Mouse (Mus musculus) liver, embryonic 14.5 days (tissue): ENCODE measurements around the gene Rasgrp3. TPM values are rescaled to one million over a fixed set of nuclear protein-coding genes. Genes with fewer than 3 reads are reported as not detected.

Experiments
- ATAC-seq: fragments of 200-750 bp; cut with Nextera tagmentation; 2 replicates; pipeline ENCODE4 v1.8.0; 2017; ENCODE audit warnings: moderate number of reproducible peaks, mild to moderate bottlenecking, moderate library complexity; ENCODE audit not compliant: insufficient read depth
- DNase-seq, 3 experiments: peaks; one replicate each; pipeline ENCODE4 v3.0.0-alpha.2; 2012 to 2013; ENCODE audit warnings: low read depth in 3 of 3, low spot score in 3 of 3
- H3K27ac ChIP-seq: fragments of 300-500 bp; sonication (generic); 2 replicates; pipeline ENCODE4 v1.5.1; 2014; ENCODE audit warnings: moderate library complexity, mild to moderate bottlenecking, control low read depth, inconsistent platforms
- H3K27me3 ChIP-seq: fragments of 300-500 bp; sonication (generic); 2 replicates; pipeline ENCODE4 v1.6.1; 2014; ENCODE audit warnings: mild to moderate bottlenecking, low read length, moderate library complexity; ENCODE audit not compliant: control insufficient read depth, insufficient read depth
- H3K36me3 ChIP-seq: fragments of 300-500 bp; sonication (generic); replicated peaks from 2 replicates; pipeline ENCODE4 v1.6.1; 2014; ENCODE audit warnings: low read depth; ENCODE audit not compliant: control insufficient read depth, insufficient read depth
- H3K4me1 ChIP-seq, 2 experiments: fragments of 200-500 bp in 1 of 2; fragments of 300-500 bp in 1 of 2; sonication (generic) in 1 of 2; replicated peaks; 2 replicates each; pipeline ENCODE4 v1.6.1; 2012 to 2014; ENCODE audit warnings: antibody characterized with exemption in 1 of 2, inconsistent platforms in 1 of 2, low read length in 1 of 2; ENCODE audit not compliant: control insufficient read depth in 2 of 2, insufficient read depth in 2 of 2
- H3K4me2 ChIP-seq: fragments of 300-500 bp; sonication (generic); 2 replicates; pipeline ENCODE4 v1.6.1; 2014; ENCODE audit warnings: low read depth, mild to moderate bottlenecking, control low read depth, moderate library complexity
- H3K4me3 ChIP-seq, 2 experiments: fragments of 200-500 bp in 1 of 2; fragments of 300-500 bp in 1 of 2; sonication (generic) in 1 of 2; 2 replicates each; pipeline ENCODE4 v1.5.1; 2012 to 2014; ENCODE audit warnings: low read depth in 2 of 2, low read length in 2 of 2, mild to moderate bottlenecking in 2 of 2, control low read depth in 1 of 2, inconsistent platforms in 1 of 2, moderate library complexity in 1 of 2; ENCODE audit not compliant: insufficient read depth in 1 of 2
- H3K9ac ChIP-seq: fragments of 300-500 bp; sonication (generic); replicated peaks from 2 replicates; pipeline ENCODE4 v1.6.1; 2014; ENCODE audit warnings: mild to moderate bottlenecking, control low read depth, moderate library complexity
- H3K9me3 ChIP-seq: fragments of 300-500 bp; sonication (generic); 2 replicates; pipeline ENCODE4 v1.6.1; 2016; ENCODE audit warnings: low read length, mixed read lengths; ENCODE audit not compliant: control insufficient read depth
- CTCF ChIP-seq: IDR thresholded peaks from 2 replicates; pipeline ENCODE4 v1.5.1; 2016; ENCODE audit warnings: antibody characterized with exemption, low read depth, control low read depth
- EP300 ChIP-seq: IDR thresholded peaks from 2 replicates; pipeline ENCODE4 v1.6.1; 2016; ENCODE audit warnings: antibody characterized with exemption, low read depth
- WGBS: fragments of 180-500 bp; shearing (Covaris S2); extraction: QIAGEN DNeasy Blood & Tissue Kit; methylation state at CpG from one replicate; pipeline ENCODE4 v1.1.7; 2014; ENCODE audit not compliant: insufficient replicate concordance; 5-methylcytosine and 5-hydroxymethylcytosine counted together
- polyA plus RNA-seq, 2 experiments: library from polyadenylated mRNA; depleted of rRNA in 1 of 2; stranded (reverse) in 1 of 2; unstranded in 1 of 2; fragments of >200 nt; fragmentation: Nextera tagmentation in 1 of 2; extraction: Ambion mirVana in 1 of 2; gene quantifications; 2 replicates each; pipeline versions ENCODE4 v1.2.1 to v1.2.3; 2012 to 2014

The Rasgrp3 gene
- polyA plus RNA-seq, 2 experiments, result 2.0 to 2.9 TPM

DNA sequence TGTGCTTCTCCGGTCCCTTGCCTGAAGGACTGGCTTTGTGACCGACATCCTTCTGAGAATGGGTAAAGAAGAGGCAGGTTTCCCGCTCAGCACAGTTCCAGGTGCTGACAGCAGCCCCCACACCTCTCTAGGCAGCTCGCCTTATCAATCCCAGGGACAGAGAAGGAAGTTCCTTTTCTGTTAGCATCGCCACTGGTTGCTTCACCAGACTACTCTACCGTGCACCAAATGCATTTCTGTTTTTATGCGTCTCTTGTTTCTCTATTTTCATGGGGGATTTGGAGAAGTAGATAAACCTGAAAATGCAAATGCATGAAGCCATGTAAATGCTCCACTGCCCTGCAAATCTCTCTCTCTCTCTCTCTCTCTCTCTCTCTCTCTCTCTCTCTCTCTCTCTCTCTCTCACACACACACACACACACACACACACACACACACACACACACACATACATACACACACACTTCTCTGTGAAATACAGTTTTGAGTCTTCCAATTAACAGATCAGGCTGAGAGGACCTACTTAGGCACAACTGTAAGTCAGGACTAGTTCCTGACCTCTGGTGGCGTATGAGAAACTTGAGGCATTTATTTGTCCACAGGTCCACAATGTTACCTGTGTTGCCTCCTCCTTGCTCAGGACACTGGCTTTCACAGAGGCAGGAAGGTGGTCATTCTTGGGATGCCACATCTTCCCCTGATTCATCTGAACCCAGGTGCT, 82.6 kb downstream of the Rasgrp3 start:
- Histone ChIP-seq H3K36me3 (no peaks in the 10 kb centered on the region), H3K4me3 (no peak overlapping the region), H3K27ac (no peak overlapping the region), H3K9ac (no peak overlapping the region), H3K27me3 (no peaks in the 10 kb centered on the region), H3K4me1 (no peaks in the 10 kb centered on the region), H3K9me3 (no peaks in the 10 kb centered on the region), H3K4me2 (no peak overlapping the region)
- no peak for ATAC-seq
- WGBS, result 24% methylated on average over 8 of the region's 8 CpGs
- no peak for DNase-seq
- no peak for TF ChIP-seq EP300
- no peak for TF ChIP-seq CTCF

DNA sequence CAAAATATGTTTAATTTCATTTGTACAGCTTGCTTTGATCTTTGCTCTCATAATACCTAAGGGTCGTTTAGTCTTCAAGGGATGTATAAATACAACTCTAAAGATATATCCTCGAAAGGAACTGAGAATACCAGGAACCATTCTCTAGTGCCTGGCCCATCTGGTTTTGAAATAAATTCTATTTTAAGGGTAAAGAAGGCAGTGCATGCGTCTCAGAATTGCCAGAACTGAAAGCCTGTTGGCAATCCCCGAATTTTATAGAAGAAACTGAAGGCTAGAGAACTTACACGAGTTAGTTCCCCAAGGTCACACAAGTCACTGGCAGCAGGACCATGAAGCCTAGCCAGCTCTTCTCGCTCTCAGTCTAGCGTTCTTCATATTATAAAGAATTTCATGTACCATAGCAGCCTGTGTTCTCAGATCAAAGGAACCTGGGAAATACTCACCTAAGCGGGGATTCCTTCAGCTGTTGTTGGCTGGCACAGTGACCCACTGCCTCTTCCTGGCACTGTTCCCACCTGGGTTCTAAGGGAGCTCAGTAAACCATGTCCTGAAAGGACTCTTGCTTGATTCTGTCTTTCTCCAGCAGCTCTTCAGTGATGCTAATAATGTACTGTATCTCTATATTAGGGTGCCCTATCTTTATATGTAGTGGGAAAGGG, 83.7 kb downstream of the Rasgrp3 start:
- H3K4me2 ChIP-seq, result no peak overlapping the region
- ATAC-seq, result no peak
- no peak overlapping the region for H3K9ac ChIP-seq
- H3K4me1 ChIP-seq, result no peaks in the 10 kb centered on the region
- no peaks in the 10 kb centered on the region for H3K27me3 ChIP-seq
- H3K27ac ChIP-seq, result no peak overlapping the region
- DNase-seq, result no peak
- H3K36me3 ChIP-seq, result no peaks in the 10 kb centered on the region
- H3K4me3 ChIP-seq, result no peak overlapping the region
- TF ChIP-seq EP300, result no peak
- TF ChIP-seq CTCF, result no peak
- no peaks in the 10 kb centered on the region for H3K9me3 ChIP-seq
- 56% methylated on average over 8 of the region's 8 CpGs for WGBS

DNA sequence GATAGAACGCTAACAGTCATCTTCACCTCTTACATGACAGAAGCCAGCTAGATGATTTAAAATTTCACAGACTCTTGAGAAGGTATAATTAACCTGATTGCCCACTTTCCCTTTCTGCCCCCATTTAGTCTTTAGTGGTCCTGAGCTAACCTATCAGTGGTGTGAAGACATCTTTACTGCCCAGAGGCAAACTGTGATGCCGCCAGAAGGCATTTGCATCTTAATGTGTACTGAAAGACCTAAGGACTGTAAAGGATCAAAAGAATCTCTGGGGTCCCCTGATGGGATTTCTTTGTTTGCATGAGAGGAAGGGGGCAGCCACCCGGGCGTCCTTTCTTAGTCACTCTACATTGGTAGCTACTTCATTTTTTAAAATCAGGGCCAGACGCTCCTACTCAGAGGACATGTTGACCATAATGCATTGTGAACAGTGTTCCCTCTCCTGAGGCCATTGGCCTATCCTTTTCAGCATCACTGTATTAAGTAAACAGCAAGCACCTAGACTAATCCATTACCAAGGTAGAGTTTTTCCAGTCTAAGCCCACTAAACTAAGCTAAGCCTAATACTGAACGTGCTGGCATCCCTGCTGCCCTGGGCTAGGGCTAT, 85.6 kb downstream of the Rasgrp3 start:
- WGBS, result 56% methylated on average over 6 of the region's 6 CpGs
- DNase-seq (no peak), ATAC-seq (no peak)
- no peak for TF ChIP-seq EP300
- no peak for TF ChIP-seq CTCF
- Histone ChIP-seq H3K9me3 (no peaks in the 10 kb centered on the region), H3K27ac (no peak overlapping the region), H3K4me2 (no peak overlapping the region), H3K36me3 (no peaks in the 10 kb centered on the region), H3K27me3 (no peaks in the 10 kb centered on the region), H3K4me1 (no peaks in the 10 kb centered on the region), H3K4me3 (no peak overlapping the region), H3K9ac (no peak overlapping the region)

DNA sequence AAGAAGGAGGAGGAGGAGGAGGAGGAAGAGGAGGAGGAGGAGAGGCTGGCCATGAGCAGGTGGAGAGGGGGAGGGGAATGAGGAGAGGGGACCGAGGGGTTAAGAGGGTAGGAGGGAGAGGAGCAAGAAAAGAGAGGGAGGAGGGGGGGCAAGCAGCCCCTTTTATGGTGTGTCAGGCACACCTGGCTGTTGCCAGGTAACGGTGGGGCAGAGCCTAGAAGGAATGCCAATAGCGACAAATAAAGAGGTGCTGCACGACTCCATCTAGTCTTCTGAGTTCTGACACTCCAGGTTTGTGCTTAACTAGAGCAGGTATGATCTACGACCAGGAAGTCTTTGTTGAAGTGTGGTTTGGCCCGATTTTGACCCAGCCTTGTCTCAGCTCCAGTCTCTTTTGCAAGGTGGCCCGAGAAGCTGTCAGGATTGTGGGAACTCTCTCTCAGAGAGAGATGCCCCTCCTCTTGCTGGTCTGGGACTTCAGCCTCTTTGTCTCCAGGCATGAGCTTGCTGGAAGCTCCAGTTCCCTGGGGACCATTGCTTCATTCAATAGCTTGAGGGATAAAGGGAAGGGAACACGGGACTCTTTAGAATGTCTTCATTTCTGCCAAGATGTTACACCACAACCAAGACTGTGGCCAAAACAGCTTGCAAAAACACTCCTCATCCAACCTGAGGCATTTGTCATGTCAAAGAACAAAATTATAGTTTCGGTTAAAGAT, 86.8 kb downstream of the Rasgrp3 start:
- ATAC-seq (no peak), DNase-seq (no peak)
- H3K4me1 ChIP-seq, result no peaks in the 10 kb centered on the region
- 30% methylated on average over 9 of the region's 9 CpGs for WGBS
- no peak overlapping the region for H3K4me2 ChIP-seq
- H3K4me3 ChIP-seq, result no peak overlapping the region
- H3K36me3 ChIP-seq, result no peaks in the 10 kb centered on the region
- H3K27ac ChIP-seq, result no peak overlapping the region
- no peak overlapping the region for H3K9ac ChIP-seq
- H3K9me3 ChIP-seq, result no peaks in the 10 kb centered on the region
- H3K27me3 ChIP-seq, result no peaks in the 10 kb centered on the region
- TF ChIP-seq CTCF (no peak), EP300 (no peak)

- no peak for ATAC-seq
- Histone ChIP-seq H3K9me3 (no peaks in the 10 kb centered on the region), H3K36me3 (no peaks in the 10 kb centered on the region), H3K9ac (no peak overlapping the region), H3K27ac (no peak overlapping the region), H3K27me3 (no peaks in the 10 kb centered on the region), H3K4me2 (no peak overlapping the region), H3K4me1 (no peaks in the 10 kb centered on the region), H3K4me3 (no peak overlapping the region)
- 27% methylated on average over 3 of the region's 3 CpGs for WGBS
- TF ChIP-seq CTCF, result no peak
- no peak for TF ChIP-seq EP300
- no peak for DNase-seq
These were observed 88.1 kb downstream of the Rasgrp3 start for GRCm38 (mm10) chr17:75523812-75524211.
